Mouse (Mus musculus) cerebellum, postnatal 14 days (tissue): ENCODE measurements at regions not wholly inside any gene's neighbourhood (a gene's known extent, or its start where the extent isn't known, plus 50 kb on each side); places are given as distances from the start of the nearest gene placed in this dataset.

Experiments used
- DNase-seq, 2 experiments: peaks; one replicate each; pipeline ENCODE4 v3.0.0; 2021; ENCODE audit warnings: mixed read lengths in 2 of 2

GRCm38 (mm10) chr9:50257162-50257561 is 87.6 kb downstream of the Rpl10-ps3 start:
- DNase-seq = no peak

- peak; percentile 10 to 20 for DNase-seq
These were observed 99.6 kb downstream of the Rpl10-ps3 start for GRCm38 (mm10) chr9:50244982-50245671.

GRCm38 (mm10) chr9:50240923-50241322 is 103.8 kb downstream of the Rpl10-ps3 start:
- no peak for DNase-seq

GRCm38 (mm10) chr9:50235908-50236307 is 108.9 kb downstream of the Rpl10-ps3 start:
- DNase-seq = no peak

GRCm38 (mm10) chr9:50234655-50235054 is 110.1 kb downstream of the Rpl10-ps3 start:
- DNase-seq = peak in 1 of 2 experiments; percentile 15

- DNase-seq = no peak
These were observed 111.7 kb downstream of the Rpl10-ps3 start for GRCm38 (mm10) chr9:50232958-50233510.

- DNase-seq = peak; percentile 7 to 11
These were observed 134.3 kb downstream of the Rpl10-ps3 start for GRCm38 (mm10) chr9:50210481-50210880.

- no peak for DNase-seq
These were observed 145.1 kb downstream of the Rpl10-ps3 start for GRCm38 (mm10) chr9:50199422-50200218.

- DNase-seq = no peak
These were observed 152.2 kb downstream of the Rpl10-ps3 start for GRCm38 (mm10) chr9:50192400-50193110.

GRCm38 (mm10) chr9:50191136-50191535 is 153.6 kb downstream of the Rpl10-ps3 start:
- no peak for DNase-seq

GRCm38 (mm10) chr9:50188576-50189070 is 156.1 kb downstream of the Rpl10-ps3 start:
- DNase-seq = no peak

GRCm38 (mm10) chr9:50181360-50181759 is 163.4 kb downstream of the Rpl10-ps3 start:
- DNase-seq = no peak

- peak in 1 of 2 experiments; percentile 10 for DNase-seq
These were observed 168.6 kb downstream of the Rpl10-ps3 start for GRCm38 (mm10) chr9:50176131-50176530.

- peak; percentile 87 for DNase-seq
These were observed 172.8 kb downstream of the Rpl10-ps3 start for GRCm38 (mm10) chr9:50171826-50172464.

GRCm38 (mm10) chr9:50171164-50171563 is 173.6 kb downstream of the Rpl10-ps3 start:
- no peak for DNase-seq

GRCm38 (mm10) chr9:50170637-50171036 is 174.1 kb downstream of the Rpl10-ps3 start:
- no peak for DNase-seq

GRCm38 (mm10) chr9:50154618-50155017 is 190.2 kb downstream of the Rpl10-ps3 start:
- DNase-seq = no peak

- no peak for DNase-seq
These were observed 194.7 kb downstream of the Rpl10-ps3 start for GRCm38 (mm10) chr9:50150091-50150490.

- peak; percentile 56 to 66 for DNase-seq
These were observed 202.0 kb downstream of the Rpl10-ps3 start for GRCm38 (mm10) chr9:50142756-50143155.

- no peak for DNase-seq
These were observed 202.7 kb downstream of the Rpl10-ps3 start for GRCm38 (mm10) chr9:50142091-50142490.

GRCm38 (mm10) chr9:50141176-50141575 is 203.6 kb downstream of the Rpl10-ps3 start:
- peak in 1 of 2 experiments; percentile 12 for DNase-seq

GRCm38 (mm10) chr9:50138341-50138978 is 206.3 kb downstream of the Rpl10-ps3 start:
- DNase-seq = no peak
